Mouse (Mus musculus) heart, postnatal 4 days (tissue): Measurements from ENCODE around the gene Fam83d. TPM values are rescaled to one million over a fixed set of nuclear protein-coding genes. Genes with fewer than 3 reads are reported as not detected.

Experiments used
- DNase-seq: peaks from one replicate; pipeline ENCODE4 v3.0.0; 2021
- microRNA-seq, 2 experiments: library from miRNA; unstranded; fragments of <30 nt; microRNA quantifications; one replicate each; pipeline ENCODE4 v1.2.0; 2021 to 2022
- total RNA-seq, 2 experiments: library from RNA; stranded (reverse); gene quantifications; 2 replicates each; pipeline ENCODE4 v1.2.3; 2021

Fam83d gene
- total RNA-seq, 2 experiments from 2014 or later: 29.9 to 33.7 TPM

DNA sequence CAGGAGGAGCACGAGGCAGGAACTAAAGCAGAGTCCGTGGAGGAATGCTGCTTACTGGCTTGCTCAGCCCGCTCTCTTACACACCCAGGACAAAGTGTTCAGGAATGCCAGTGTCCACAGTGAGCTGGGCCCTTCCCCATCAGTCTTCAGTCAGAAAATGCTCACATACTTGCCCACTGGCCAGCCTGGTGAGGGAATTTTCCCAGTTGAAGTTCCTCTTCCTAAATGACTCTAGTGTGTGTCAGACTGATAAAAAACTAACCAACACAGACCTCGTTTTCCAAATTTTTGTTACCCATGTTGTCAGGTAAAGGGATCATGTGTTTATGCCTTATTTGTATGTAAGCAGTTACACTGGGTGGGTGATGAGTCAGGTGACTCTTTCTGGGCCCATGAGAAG is 48.3 kb downstream of the Fam83d start:
- no peak for DNase-seq

DNA sequence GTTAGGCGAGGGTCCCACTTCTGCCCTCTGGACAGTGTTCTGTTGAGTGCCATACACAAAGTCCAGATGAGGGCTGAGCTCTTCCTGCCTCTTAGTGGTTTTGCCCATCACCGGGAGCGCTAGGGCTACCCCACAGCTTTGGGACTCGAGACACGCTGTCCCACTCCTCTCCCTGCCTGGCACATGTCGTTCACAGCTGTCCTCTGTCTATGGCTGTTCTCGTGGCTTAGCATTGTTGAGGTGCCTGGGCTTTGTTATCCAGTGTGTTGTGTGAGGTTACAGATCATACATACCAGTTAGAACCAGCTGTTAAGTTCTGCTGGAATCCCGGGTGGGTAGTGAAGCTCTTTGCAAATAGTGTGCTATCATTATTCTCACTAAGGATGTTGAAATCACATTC is 49.8 kb downstream of the Fam83d start:
- DNase-seq: no peak

DNA sequence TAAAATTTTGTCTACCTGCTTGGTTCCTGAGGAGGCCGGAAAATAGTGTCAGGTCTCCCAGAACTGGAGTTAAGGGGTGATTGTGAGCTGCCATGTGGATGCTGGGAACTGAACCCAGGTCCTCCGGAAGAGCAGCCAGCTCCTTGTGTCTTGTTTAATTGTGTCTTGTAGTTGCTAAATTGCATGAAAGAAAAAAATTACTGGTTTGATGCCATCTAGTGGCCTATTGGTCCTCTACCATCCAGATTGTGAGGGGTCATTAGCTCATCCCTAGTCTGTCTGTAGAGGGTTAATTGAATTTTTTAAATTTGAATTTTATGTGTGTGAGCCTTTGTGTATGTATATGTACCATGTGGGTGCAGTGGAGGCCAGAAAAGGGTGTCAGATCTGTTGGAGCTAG is 60.2 kb downstream of the Fam83d start:
- DNase-seq: no peak

- no peak for DNase-seq
Measured at GRCm38 (mm10) chr2:158829746-158830145, 61.9 kb downstream of the Fam83d start.

- no peak for DNase-seq
Measured at GRCm38 (mm10) chr2:158833221-158833620, 65.3 kb downstream of the Fam83d start.

DNA sequence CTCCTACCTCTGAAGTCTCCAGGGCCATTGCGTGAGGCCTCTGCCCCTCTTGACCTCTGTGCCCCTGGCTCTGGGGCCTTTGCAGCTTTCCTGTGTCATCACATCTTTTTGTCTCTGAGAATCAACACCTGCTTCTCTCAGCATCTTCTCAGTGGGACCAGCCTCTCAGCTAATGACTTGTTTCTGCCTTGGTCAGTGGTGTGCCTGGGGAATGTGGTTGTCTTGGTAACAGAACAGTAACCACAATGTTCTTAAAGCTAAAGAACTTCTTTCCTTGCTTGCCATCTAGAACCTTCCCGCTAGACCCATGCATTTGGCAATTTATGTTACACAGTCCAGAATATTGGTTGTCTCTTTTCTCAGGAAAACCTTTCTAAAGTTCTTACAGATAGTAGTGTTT is 65.8 kb downstream of the Fam83d start:
- DNase-seq: no peak

Small RNA genes within 50 kb of the gene (microRNA-seq; reads per million reads assigned to microRNA genes)
- 0 reads per million in 2 experiments for gene Gm26141

Other genes starting within 250 kb of the Fam83d start
- gene Slc32a1, start 157.3 kb upstream of the Fam83d start, total RNA-seq: not detected
- gene Actr5, start 143.2 kb upstream of the Fam83d start, total RNA-seq: 1 to 10 TPM; 9.0 to 9.4 TPM
- gene Ppp1r16b, start 102.7 kb upstream of the Fam83d start, total RNA-seq: 10 to 100 TPM; 13.8 to 14.2 TPM
- 10 to 100 TPM; 33.2 to 33.3 TPM for gene Dhx35, start 26.7 kb downstream of the Fam83d start, total RNA-seq